Mouse (Mus musculus) midbrain, embryonic 10.5 days (tissue): Measurements from ENCODE around the gene Rflnb. TPM values are rescaled to one million over a fixed set of nuclear protein-coding genes. Genes with fewer than 3 reads are reported as not detected.

Experiments
- DNase-seq: peaks from one replicate; pipeline ENCODE4 v3.0.0-alpha.2; 2017; ENCODE audit warnings: low spot score
- H3K27ac ChIP-seq: fragments of 300-500 bp; sonication (generic); replicated peaks from 2 replicates; pipeline ENCODE4 v1.5.1; 2016; ENCODE audit warnings: mild to moderate bottlenecking
- H3K27me3 ChIP-seq: fragments of 300-500 bp; sonication (generic); 2 replicates; pipeline ENCODE4 v1.6.1; 2016; ENCODE audit warnings: low read depth, mild to moderate bottlenecking; ENCODE audit not compliant: poor library complexity, severe bottlenecking
- H3K36me3 ChIP-seq: fragments of 300-500 bp; sonication (generic); 2 replicates; pipeline ENCODE4 v1.6.1; 2016; ENCODE audit warnings: mild to moderate bottlenecking, moderate library complexity
- H3K4me1 ChIP-seq: fragments of 300-500 bp; sonication (generic); 2 replicates; pipeline ENCODE4 v1.6.1; 2016
- H3K4me3 ChIP-seq: fragments of 300-500 bp; sonication (generic); 2 replicates; pipeline ENCODE4 v1.5.1; 2016; ENCODE audit warnings: mild to moderate bottlenecking, moderate library complexity
- H3K9me3 ChIP-seq: fragments of 300-500 bp; sonication (generic); replicated peaks from 2 replicates; pipeline ENCODE4 v1.6.1; 2016; ENCODE audit warnings: mild to moderate bottlenecking
- WGBS: fragments of 180-500 bp; shearing (Covaris S2); methylation state at CpG from one replicate; pipeline ENCODE4 v1.1.7; 2016; 5-methylcytosine and 5-hydroxymethylcytosine counted together
- polyA plus RNA-seq: library from polyadenylated mRNA; unstranded; fragments of >200 nt; fragmentation: Nextera tagmentation; extraction: Ambion mirVana; gene quantifications from 2 replicates; pipeline ENCODE4 v1.2.1, GENCODE M21; 2016

Rflnb gene
- 14.9 and 16.5 TPM in 2 replicates for polyA plus RNA-seq

DNA sequence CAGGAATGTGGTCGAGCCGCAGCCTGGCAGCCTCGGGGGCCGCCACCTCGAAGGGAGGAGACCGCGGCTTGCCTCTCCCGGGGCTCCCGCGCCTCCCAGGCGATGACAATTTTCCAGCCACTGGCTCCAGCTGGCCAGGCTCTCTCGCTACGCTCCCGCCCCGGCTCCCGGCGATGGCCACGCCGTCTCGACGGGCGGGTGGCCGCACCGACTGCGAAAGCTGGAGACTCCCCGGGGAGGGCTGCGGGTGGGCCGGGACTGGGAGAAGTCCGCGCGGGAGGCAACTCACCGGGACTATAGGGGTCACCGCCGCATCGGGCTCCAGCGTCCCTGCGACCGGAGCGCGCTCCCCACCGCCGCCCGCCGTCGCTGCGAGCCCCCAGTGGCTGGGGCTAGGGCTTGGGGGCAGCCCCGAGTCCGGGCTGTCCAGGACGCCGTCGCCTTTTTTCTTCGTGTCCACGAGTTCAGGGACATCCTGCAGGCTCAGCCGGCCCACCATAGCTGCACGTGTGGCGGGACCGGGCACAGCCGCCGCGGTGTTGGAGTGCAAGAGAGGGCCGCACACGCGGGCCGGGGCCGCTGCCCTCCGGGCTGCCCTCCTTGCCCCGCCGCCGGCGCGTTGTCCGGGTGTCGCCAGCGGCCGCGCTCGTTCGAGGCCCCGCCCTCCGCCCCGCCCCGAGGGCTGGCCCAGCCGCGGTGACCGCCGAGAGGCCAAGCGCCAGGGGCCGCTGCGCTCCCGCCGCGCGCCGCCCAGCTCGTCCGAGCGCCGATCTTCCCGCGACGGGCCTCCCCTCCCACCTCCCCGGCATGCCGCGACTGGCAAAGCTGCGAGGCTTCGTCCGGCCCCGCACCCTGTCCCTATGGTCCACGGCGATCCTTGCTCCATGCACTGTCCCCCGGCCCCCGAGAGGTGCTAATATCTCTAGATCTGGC lies at the start of gene Rflnb:
Gene Rflnb (minus strand): TSS at position 644 of the 933 bp plus-strand sequence.
- peaks cover 40% of the 10 kb centered on the region for H3K27me3 ChIP-seq
- no peaks in the 10 kb centered on the region for H3K9me3 ChIP-seq
- WGBS, result under 1% methylated on average over 108 of the region's 112 CpGs
- peak within 1 kb of the TSS; percentile 77 for H3K4me3 ChIP-seq
- peaks cover 48% of the 10 kb centered on the region for H3K4me1 ChIP-seq
- peak; percentile 89 for DNase-seq
- H3K27ac ChIP-seq, result peak within 1 kb of the TSS; percentile 90
- peaks cover 7% of the 10 kb centered on the region; the same call in 1 of the 2 replicates for H3K36me3 ChIP-seq

DNA sequence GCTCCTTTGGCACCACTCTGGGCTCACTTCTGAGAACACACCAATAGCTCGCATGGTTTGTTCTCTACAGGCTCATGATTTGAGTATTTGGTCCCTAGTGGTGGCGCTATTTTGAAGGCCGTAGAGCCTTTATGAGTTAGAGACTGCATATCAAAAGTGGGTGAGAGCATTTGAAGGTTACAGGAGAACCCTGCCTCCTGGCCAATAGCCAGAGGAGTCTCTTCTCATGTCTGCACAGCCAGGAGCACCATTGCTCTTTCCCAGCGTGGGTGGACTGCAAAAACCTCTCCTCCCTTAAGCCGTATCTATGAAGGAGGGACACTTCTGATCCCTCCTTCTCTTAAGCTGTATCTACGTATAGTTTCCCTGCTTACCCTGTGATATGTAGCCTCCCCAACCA lies 49.8 kb upstream of the Rflnb start:
- WGBS, result 87% methylated on average over 6 of the region's 6 CpGs
- Histone ChIP-seq H3K27ac (no peak overlapping the region), H3K4me3 (no peak overlapping the region), H3K27me3 (no peaks in the 10 kb centered on the region), H3K4me1 (no peaks in the 10 kb centered on the region), H3K36me3 (peaks cover 41% of the 10 kb centered on the region), H3K9me3 (no peaks in the 10 kb centered on the region)
- DNase-seq, result no peak

DNA sequence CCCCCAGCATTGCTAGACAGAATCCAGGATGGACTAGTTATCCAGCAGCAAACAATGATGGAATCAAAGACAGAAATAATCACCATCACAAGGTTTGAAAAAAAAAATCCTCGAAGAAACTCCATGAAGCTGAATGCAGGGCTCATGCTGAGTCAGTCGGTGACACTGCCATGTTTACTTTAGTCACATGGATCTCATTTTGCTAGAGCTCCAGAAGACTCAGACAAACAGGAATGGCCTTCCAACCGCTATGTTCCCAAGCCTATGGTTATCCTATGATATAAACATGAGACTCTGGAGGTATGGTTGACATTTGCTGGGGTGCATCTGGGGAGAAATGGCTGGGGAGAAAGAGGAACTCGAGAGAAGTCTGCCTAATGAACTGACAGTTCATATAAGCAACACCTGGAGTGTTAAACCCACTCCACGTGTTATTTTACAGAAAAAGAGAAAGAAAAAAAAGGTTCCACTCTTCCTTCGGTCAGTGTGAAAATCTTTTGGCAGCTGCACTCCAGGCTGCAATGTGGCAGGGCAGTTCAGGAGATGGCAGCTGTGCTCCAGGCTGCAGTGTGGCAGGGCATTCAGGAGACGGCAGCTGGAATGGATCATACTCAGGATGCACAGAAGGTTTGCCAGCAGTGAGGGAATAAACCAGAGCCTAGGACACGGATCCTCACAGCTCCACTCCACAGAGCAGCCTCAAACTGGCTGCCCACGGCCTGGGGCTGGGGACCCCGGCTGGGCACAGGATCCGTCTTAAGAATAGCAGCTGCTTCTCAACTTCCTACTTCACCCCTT lies 46.9 kb upstream of the Rflnb start:
- H3K36me3 ChIP-seq, result peaks cover 16% of the 10 kb centered on the region
- no peak overlapping the region for H3K27ac ChIP-seq
- DNase-seq, result no peak
- no peaks in the 10 kb centered on the region for H3K9me3 ChIP-seq
- H3K4me3 ChIP-seq, result no peak overlapping the region
- WGBS, result 75% methylated on average over 11 of the region's 11 CpGs
- no peaks in the 10 kb centered on the region for H3K4me1 ChIP-seq
- H3K27me3 ChIP-seq, result no peaks in the 10 kb centered on the region

DNA sequence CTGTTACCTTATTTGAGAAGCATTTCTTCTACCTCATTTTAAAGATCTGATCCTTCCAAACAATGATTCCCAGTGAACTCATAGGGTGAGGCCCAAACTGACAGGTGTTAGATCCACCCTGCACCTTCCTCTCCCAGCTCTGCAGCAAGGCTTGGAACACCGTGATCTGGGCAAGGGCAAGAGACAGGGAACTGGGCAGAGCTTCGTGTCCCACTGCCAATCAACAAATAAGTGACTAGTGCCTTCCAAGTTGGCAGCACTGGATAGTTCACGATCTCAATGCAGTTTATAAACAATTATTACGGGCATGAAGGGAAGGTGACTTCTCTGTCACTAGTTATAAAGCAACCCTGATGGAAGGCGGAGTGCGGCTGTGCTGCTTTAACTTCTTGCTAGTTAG lies 42.2 kb upstream of the Rflnb start:
- Histone ChIP-seq H3K4me1 (no peaks in the 10 kb centered on the region), H3K4me3 (no peak overlapping the region), H3K27me3 (no peaks in the 10 kb centered on the region), H3K27ac (no peak overlapping the region), H3K9me3 (no peaks in the 10 kb centered on the region), H3K36me3 (peaks cover 12% of the 10 kb centered on the region)
- DNase-seq, result no peak
- 92% methylated on average over 6 of the region's 6 CpGs for WGBS

DNA sequence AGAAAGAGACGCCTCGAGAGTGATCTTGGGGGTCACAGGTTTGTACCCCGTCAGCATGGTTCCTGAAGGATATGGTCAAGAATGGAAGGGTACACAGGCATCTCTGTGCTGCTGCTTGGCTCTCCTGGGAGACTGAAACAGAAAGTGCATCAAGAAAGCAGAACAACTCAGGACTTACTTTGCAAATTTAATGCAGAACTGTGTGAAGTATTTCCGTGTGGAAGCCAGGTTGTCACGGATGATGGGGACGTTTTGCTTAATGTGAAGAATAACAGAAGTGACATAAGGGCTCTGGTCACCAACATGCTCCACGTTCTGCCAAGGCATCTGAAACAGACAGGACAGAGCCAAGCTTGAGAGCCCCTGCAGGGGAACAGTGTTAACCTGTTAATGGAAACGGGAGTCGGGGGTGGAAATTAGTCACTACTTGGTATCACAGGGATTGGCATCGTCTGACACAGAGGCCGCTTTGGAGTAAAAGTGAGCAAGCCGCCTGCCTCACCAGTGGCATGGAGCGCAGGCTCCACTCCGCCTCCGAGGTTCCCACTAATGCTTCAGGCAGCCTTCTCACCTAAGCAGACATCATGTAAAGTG lies 39.1 kb upstream of the Rflnb start:
- no peak overlapping the region for H3K4me3 ChIP-seq
- no peak overlapping the region for H3K27ac ChIP-seq
- H3K9me3 ChIP-seq, result no peaks in the 10 kb centered on the region
- no peak for DNase-seq
- peaks cover 13% of the 10 kb centered on the region for H3K36me3 ChIP-seq
- no peaks in the 10 kb centered on the region for H3K4me1 ChIP-seq
- H3K27me3 ChIP-seq, result no peaks in the 10 kb centered on the region
- WGBS, result 89% methylated on average over 15 of the region's 15 CpGs

DNA sequence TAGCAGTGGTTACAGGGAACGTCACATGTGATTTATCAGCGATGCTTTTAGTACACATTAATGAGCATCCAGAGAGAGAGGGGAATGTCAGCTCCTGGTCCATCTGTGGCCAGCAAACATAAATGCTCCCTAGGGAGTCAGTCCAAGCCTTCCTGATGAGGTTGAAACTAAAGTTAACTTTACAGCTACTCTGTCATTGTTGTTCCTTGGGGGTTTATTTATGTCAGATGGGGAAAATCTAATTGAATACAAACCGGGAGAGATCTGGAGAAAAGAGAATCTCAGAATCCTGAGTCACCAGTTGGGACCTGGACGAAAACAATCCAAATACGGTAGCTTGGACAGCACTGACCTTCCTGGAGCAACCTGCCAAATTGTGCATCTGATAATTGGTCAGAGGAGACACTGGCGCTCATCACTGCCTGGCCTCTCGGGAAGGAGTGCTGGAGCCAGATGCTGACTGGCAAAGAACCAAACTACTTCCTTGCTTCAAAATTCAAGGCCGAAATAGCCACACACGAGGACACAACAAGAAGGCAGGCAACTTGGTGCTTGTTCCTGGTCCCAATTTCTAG lies 38.0 kb upstream of the Rflnb start:
- peaks cover 19% of the 10 kb centered on the region for H3K36me3 ChIP-seq
- 88% methylated on average over 9 of the region's 9 CpGs for WGBS
- H3K27ac ChIP-seq, result no peak overlapping the region
- H3K4me1 ChIP-seq, result no peaks in the 10 kb centered on the region
- H3K27me3 ChIP-seq, result no peaks in the 10 kb centered on the region
- no peaks in the 10 kb centered on the region for H3K9me3 ChIP-seq
- H3K4me3 ChIP-seq, result no peak overlapping the region
- DNase-seq, result no peak

DNA sequence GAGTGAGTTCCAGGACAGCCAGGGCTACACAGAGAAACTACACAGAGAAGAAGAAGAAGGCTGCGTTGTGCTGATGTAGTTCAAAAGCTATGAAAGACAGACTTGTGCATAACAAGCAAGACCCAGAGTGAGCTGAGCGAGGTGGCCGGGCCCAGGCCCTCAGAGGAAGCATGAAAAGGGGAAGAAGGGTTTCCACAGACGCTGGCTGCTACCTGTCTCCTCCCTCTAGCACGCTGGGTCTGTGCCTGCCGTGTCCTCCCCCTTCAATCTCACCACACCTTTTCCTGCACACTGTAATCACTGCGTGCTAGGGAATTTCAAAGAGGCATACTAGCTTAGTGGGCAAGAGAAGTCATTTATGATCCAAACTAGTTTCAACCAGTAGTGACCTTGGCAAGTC lies 36.8 kb upstream of the Rflnb start:
- no peak overlapping the region for H3K27ac ChIP-seq
- H3K4me1 ChIP-seq, result no peaks in the 10 kb centered on the region
- no peaks in the 10 kb centered on the region for H3K27me3 ChIP-seq
- peaks cover 19% of the 10 kb centered on the region for H3K36me3 ChIP-seq
- no peak for DNase-seq
- 90% methylated on average over 7 of the region's 7 CpGs for WGBS
- no peaks in the 10 kb centered on the region for H3K9me3 ChIP-seq
- no peak overlapping the region for H3K4me3 ChIP-seq

DNA sequence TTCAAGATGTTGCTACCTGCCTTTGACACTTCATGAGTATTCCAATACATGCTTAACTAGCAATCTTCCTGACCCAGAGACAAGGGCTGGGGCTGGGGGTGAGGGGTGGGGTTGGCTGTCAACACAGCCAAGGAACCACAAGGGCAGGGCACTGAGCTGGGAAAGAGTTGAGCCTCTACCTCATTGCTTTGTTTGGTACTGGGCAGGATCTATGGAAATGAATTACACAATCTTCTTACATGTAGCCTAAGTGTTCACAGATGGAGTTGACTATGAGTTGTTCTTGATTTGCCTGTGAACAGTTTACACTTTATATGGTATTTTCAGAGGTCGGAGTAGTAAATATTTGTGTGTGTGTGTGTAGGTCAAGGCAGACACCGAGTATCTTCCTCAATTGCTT lies 33.3 kb upstream of the Rflnb start:
- DNase-seq, result no peak
- no peak overlapping the region for H3K4me3 ChIP-seq
- no peaks in the 10 kb centered on the region for H3K27me3 ChIP-seq
- H3K27ac ChIP-seq, result no peak overlapping the region
- peaks cover 16% of the 10 kb centered on the region for H3K36me3 ChIP-seq
- H3K4me1 ChIP-seq, result no peaks in the 10 kb centered on the region
- H3K9me3 ChIP-seq, result no peaks in the 10 kb centered on the region
- WGBS, result 93% methylated on average over 2 of the region's 2 CpGs

DNA sequence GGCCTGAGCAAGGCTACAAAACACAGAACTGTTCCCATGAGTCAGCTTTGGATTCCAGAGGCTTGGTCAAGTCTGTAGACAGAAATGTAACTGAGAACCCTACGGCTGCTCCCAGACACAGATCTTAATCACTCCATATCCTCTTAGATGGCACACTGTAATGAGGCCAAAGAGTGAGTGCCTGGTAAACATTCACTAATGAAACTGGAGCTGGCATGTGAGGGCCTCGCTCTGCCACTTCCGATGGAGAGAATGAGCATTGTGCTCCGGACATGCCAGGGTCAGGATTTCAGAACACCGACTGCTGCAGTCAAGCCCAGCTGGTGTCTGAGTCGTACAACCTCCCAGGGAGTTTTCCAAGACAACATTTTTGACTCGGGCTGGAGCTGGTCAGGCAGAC lies 32.4 kb upstream of the Rflnb start:
- no peaks in the 10 kb centered on the region for H3K4me1 ChIP-seq
- H3K27me3 ChIP-seq, result no peaks in the 10 kb centered on the region
- WGBS, result 79% methylated on average over 7 of the region's 7 CpGs
- H3K4me3 ChIP-seq, result no peak overlapping the region
- DNase-seq, result no peak
- H3K9me3 ChIP-seq, result no peaks in the 10 kb centered on the region
- H3K27ac ChIP-seq, result no peak overlapping the region
- peaks cover 12% of the 10 kb centered on the region for H3K36me3 ChIP-seq

DNA sequence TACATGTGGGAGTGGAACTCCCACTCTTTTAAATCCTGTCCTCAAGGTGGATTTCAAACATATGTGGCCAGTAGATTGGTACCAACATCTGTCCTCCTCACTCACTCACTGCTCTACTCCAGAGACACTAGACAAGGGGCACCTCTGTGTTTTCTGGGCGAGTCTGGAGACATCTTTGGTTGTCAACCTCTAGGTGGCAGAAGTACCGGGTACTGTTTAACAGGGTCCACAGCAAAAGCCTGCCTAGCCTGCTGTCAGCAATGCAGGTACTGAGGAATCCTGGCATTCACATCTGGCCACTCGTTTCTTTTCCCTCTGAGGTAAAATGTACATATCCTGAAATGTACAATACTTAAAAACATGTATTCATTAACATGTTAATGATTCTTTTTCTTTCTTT lies 28.9 kb upstream of the Rflnb start:
- no peak for DNase-seq
- Histone ChIP-seq H3K4me1 (no peaks in the 10 kb centered on the region), H3K36me3 (peaks cover 4% of the 10 kb centered on the region; the same call in 1 of the 2 replicates), H3K27me3 (no peaks in the 10 kb centered on the region), H3K27ac (no peak overlapping the region), H3K4me3 (no peak overlapping the region), H3K9me3 (no peaks in the 10 kb centered on the region)
- 20% methylated on average over 3 of the region's 3 CpGs for WGBS

DNA sequence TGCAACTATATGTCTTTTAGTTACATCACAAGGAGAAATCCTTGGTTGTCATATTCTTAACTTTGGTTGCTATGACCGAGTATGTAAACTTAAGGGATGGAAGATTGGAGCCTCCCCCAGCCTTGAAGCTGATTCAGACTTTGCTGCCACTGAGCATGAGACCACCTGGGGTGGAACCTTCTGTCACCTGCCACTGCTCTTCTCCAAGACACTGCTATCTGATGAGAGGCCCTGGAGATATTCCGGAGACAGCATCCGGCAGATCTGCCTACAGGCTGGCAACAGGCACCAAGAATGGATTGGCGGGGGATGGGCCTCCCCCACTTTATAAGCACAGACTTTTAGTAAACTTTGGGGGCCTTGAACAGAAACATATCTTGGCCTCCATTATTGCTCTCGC lies 24.9 kb upstream of the Rflnb start:
- no peaks in the 10 kb centered on the region for H3K36me3 ChIP-seq
- peaks cover 10% of the 10 kb centered on the region for H3K4me1 ChIP-seq
- no peak for DNase-seq
- H3K27me3 ChIP-seq, result no peaks in the 10 kb centered on the region
- 91% methylated on average over 5 of the region's 5 CpGs for WGBS
- no peaks in the 10 kb centered on the region for H3K9me3 ChIP-seq
- no peak overlapping the region for H3K27ac ChIP-seq
- H3K4me3 ChIP-seq, result no peak overlapping the region

DNA sequence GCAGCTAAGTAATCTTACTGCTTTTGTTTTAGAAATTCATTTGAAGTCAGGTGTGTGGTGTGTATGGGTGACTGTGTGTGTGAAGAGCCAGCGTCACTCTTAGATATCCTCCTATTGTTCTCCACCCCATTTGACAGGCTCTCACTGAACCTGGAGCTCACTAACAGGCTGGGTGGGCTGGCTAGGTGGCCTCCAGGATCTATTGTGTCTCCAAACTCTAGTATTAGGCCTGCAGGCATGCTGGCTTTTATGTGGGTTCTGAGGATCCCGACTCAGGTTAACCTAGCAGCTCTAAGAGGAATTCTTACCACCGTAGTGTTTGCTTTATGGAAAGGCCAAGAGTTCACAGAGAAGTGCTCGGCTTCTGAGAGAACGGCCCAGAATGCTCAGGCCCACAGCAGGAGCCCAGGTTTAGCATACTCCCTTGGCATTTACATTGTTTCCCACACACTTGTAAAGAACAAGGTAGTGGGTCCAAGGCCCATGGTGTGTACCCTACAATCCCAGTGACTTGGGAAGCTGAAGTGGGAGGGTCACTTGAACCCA lies 23.5 kb upstream of the Rflnb start:
- no peak overlapping the region for H3K4me3 ChIP-seq
- 48% methylated on average over 5 of the region's 5 CpGs for WGBS
- H3K27me3 ChIP-seq, result no peaks in the 10 kb centered on the region
- H3K36me3 ChIP-seq, result peaks cover 8% of the 10 kb centered on the region
- no peaks in the 10 kb centered on the region for H3K9me3 ChIP-seq
- H3K4me1 ChIP-seq, result peaks cover 12% of the 10 kb centered on the region
- no peak for DNase-seq
- H3K27ac ChIP-seq, result no peak overlapping the region
